Mouse (Mus musculus) forebrain, embryonic 11.5 days (tissue): ENCODE results near the gene Adgb. TPM values are rescaled to one million over a fixed set of nuclear protein-coding genes. Genes with fewer than 3 reads are reported as not detected.
A peak's percentile ranks its signal among the peaks of the same experiment; 100 is the strongest.
"Not testable (repeated sequence)": the region's sequence is repeated elsewhere in the genome, so short reads cannot be mapped to it uniquely, and the experiment has no call there.

ENCODE experiments used
- ATAC-seq: fragments of 200-750 bp; cut with Nextera tagmentation; replicated peaks from 2 replicates; pipeline ENCODE4 v1.8.0; 2017; ENCODE audit warnings: moderate TSS enrichment; ENCODE audit not compliant: low FRiP score
- DNase-seq: peaks from one replicate; pipeline ENCODE4 v3.0.0-alpha.2; 2017; ENCODE audit warnings: low spot score
- H3K27ac ChIP-seq: fragments of 300-500 bp; sonication (generic); 2 replicates; pipeline ENCODE4 v1.5.1; 2014; ENCODE audit warnings: low read depth, low read length
- H3K27me3 ChIP-seq: fragments of 300-500 bp; sonication (generic); 2 replicates; pipeline ENCODE4 v1.6.1; 2014; ENCODE audit warnings: mild to moderate bottlenecking, low read length, mixed read lengths; ENCODE audit not compliant: control insufficient read depth, insufficient read depth
- H3K36me3 ChIP-seq: fragments of 300-500 bp; sonication (generic); 2 replicates; pipeline ENCODE4 v1.6.1; 2014; ENCODE audit warnings: mild to moderate bottlenecking, low read length, moderate library complexity, mixed read lengths; ENCODE audit not compliant: control insufficient read depth, insufficient read depth
- H3K4me1 ChIP-seq: fragments of 300-500 bp; sonication (generic); replicated peaks from 2 replicates; pipeline ENCODE4 v1.6.1; 2014; ENCODE audit warnings: low read length, mixed read lengths; ENCODE audit not compliant: control insufficient read depth, insufficient read depth
- H3K4me2 ChIP-seq: fragments of 300-500 bp; sonication (generic); 2 replicates; pipeline ENCODE4 v1.6.1; 2014; ENCODE audit warnings: low read depth, mild to moderate bottlenecking, low read length, moderate library complexity, mixed read lengths; ENCODE audit not compliant: severe bottlenecking
- H3K4me3 ChIP-seq: fragments of 300-500 bp; sonication (generic); 2 replicates; pipeline ENCODE4 v1.5.1; 2014; ENCODE audit warnings: low read depth, low read length
- H3K9ac ChIP-seq: fragments of 300-500 bp; sonication (generic); 2 replicates; pipeline ENCODE4 v1.6.1; 2014; ENCODE audit warnings: low read length
- H3K9me3 ChIP-seq: fragments of 300-500 bp; sonication (generic); 2 replicates; pipeline ENCODE4 v1.6.1; 2016; ENCODE audit warnings: low read length, mixed read lengths; ENCODE audit not compliant: control insufficient read depth
- WGBS: fragments of 180-500 bp; shearing (Covaris S2); extraction: QIAGEN DNeasy Blood & Tissue Kit; methylation state at CpG from one replicate; pipeline ENCODE4 v1.1.7; 2014; 5-methylcytosine and 5-hydroxymethylcytosine counted together
- polyA plus RNA-seq: library from polyadenylated mRNA; unstranded; fragments of >200 nt; fragmentation: Nextera tagmentation; extraction: Ambion mirVana; gene quantifications from 2 replicates; pipeline ENCODE4 v1.2.1, GENCODE M21; 2014

Adgb gene
- polyA plus RNA-seq: 0.07 and 0.16 TPM in 2 replicates

- Histone ChIP-seq H3K27me3 (no peaks in the 10 kb centered on the region), H3K4me1 (no peaks in the 10 kb centered on the region), H3K9me3 (no peaks in the 10 kb centered on the region), H3K36me3 (no peaks in the 10 kb centered on the region), H3K4me3 (no peak within 1 kb of the TSS), H3K4me2 (peak within 1 kb of the TSS; percentile 42), H3K27ac (no peak within 1 kb of the TSS), H3K9ac (no peak within 1 kb of the TSS)
- 10% methylated on average over 22 of the region's 22 CpGs for WGBS
- ATAC-seq: peak; percentile 86
- peak; percentile 72 for DNase-seq
Observed at GRCm38 (mm10) chr10:10471961-10472610, at the start of gene Adgb. Adgb (minus strand) TSS chr10:10472326.

- no peaks in the 10 kb centered on the region for H3K36me3 ChIP-seq
- no peak for DNase-seq
- H3K27me3 ChIP-seq: no peaks in the 10 kb centered on the region
- H3K27ac ChIP-seq: no peak overlapping the region
- 92% methylated on average over 1 of the region's 1 CpGs for WGBS
- no peaks in the 10 kb centered on the region for H3K9me3 ChIP-seq
- H3K4me3 ChIP-seq: no peak overlapping the region
- H3K4me2 ChIP-seq: no peak overlapping the region
- no peak overlapping the region for H3K9ac ChIP-seq
- H3K4me1 ChIP-seq: no peaks in the 10 kb centered on the region
- no peak for ATAC-seq
Observed at GRCm38 (mm10) chr10:10480139-10480538, 8.0 kb upstream of the Adgb start.

- not testable (repeated sequence) for H3K9ac ChIP-seq, H3K4me1 ChIP-seq, H3K4me3 ChIP-seq, H3K36me3 ChIP-seq, ATAC-seq, H3K9me3 ChIP-seq, DNase-seq, H3K27me3 ChIP-seq, H3K4me2 ChIP-seq, H3K27ac ChIP-seq
- WGBS: 63% methylated on average over 10 of the region's 10 CpGs
Observed at GRCm38 (mm10) chr10:10477429-10477828, 5.3 kb upstream of the Adgb start.

- H3K9ac ChIP-seq: no peak overlapping the region
- WGBS: 78% methylated on average over 5 of the region's 5 CpGs
- H3K27ac ChIP-seq: no peak overlapping the region
- ATAC-seq (no peak), DNase-seq (no peak)
- H3K4me1 ChIP-seq: no peaks in the 10 kb centered on the region
- no peak overlapping the region for H3K4me2 ChIP-seq
- H3K9me3 ChIP-seq: no peaks in the 10 kb centered on the region
- no peaks in the 10 kb centered on the region for H3K27me3 ChIP-seq
- no peaks in the 10 kb centered on the region for H3K36me3 ChIP-seq
- no peak overlapping the region for H3K4me3 ChIP-seq
Observed at GRCm38 (mm10) chr10:10476956-10477355, 4.8 kb upstream of the Adgb start.

GRCm38 (mm10) chr10:10476549-10476948, 4.4 kb upstream of the Adgb start:
- no peak overlapping the region for H3K27ac ChIP-seq
- H3K9ac ChIP-seq: no peak overlapping the region
- 90% methylated on average over 2 of the region's 2 CpGs for whole genome bisulfite sequencing
- H3K36me3 ChIP-seq: no peaks in the 10 kb centered on the region
- H3K4me1 ChIP-seq: no peaks in the 10 kb centered on the region
- H3K9me3 ChIP-seq: no peaks in the 10 kb centered on the region
- no peak overlapping the region for H3K4me2 ChIP-seq
- no peak overlapping the region for H3K4me3 ChIP-seq
- no peak for ATAC-seq
- no peak for DNase-seq
- H3K27me3 ChIP-seq: no peaks in the 10 kb centered on the region

- DNase-seq (no peak), ATAC-seq (no peak)
- Histone ChIP-seq H3K4me1 (no peaks in the 10 kb centered on the region), H3K9me3 (no peaks in the 10 kb centered on the region), H3K36me3 (no peaks in the 10 kb centered on the region), H3K4me3 (no peak overlapping the region), H3K27ac (no peak overlapping the region), H3K4me2 (no peak overlapping the region), H3K9ac (no peak overlapping the region), H3K27me3 (no peaks in the 10 kb centered on the region)
- WGBS: 75% methylated on average over 6 of the region's 6 CpGs
Observed at GRCm38 (mm10) chr10:10468699-10469547, 3.2 kb downstream of the Adgb start.

- H3K9me3 ChIP-seq: no peaks in the 10 kb centered on the region
- no peak overlapping the region for H3K9ac ChIP-seq
- no peaks in the 10 kb centered on the region for H3K36me3 ChIP-seq
- WGBS: 78% methylated on average over 2 of the region's 2 CpGs
- no peak overlapping the region for H3K4me2 ChIP-seq
- no peak overlapping the region for H3K27ac ChIP-seq
- ATAC-seq (no peak), DNase-seq (no peak)
- H3K4me1 ChIP-seq: no peaks in the 10 kb centered on the region
- H3K27me3 ChIP-seq: no peaks in the 10 kb centered on the region
- no peak overlapping the region for H3K4me3 ChIP-seq
Observed at GRCm38 (mm10) chr10:10460113-10460512, 12.0 kb downstream of the Adgb start.

- DNase-seq (no peak), ATAC-seq (no peak)
- H3K4me1 ChIP-seq: no peaks in the 10 kb centered on the region
- H3K9ac ChIP-seq: no peak overlapping the region
- H3K9me3 ChIP-seq: no peaks in the 10 kb centered on the region
- H3K4me3 ChIP-seq: no peak overlapping the region
- H3K27ac ChIP-seq: no peak overlapping the region
- no peak overlapping the region for H3K4me2 ChIP-seq
- 88% methylated on average over 5 of the region's 5 CpGs for WGBS
- H3K27me3 ChIP-seq: no peaks in the 10 kb centered on the region
- H3K36me3 ChIP-seq: no peaks in the 10 kb centered on the region
Observed at GRCm38 (mm10) chr10:10456991-10457390, 15.1 kb downstream of the Adgb start.
